Comparison of ENCODE assay signal across 8 mouse cellular contexts in genomic region chr4:45755881-45756280, GRCm38 (mm10). TPM values are rescaled to one million over a fixed set of nuclear protein-coding genes. Genes with fewer than 3 reads are reported as not detected.
DNase-seq lines count a peak whose midpoint lies in the region; ATAC-seq lines count a peak whose summit lies in the region.

No protein-coding gene starts in this region.

- DNase-seq in urinary bladder, postnatal 14 days (ENCODE audit: low spot score): peak; percentile 71
- no peak for DNase-seq in urinary bladder, postnatal 10 days (ENCODE audit: low spot score)
- DNase-seq in layer of hippocampus, postnatal 14 days (ENCODE audit: low spot score in 2 of 2): peak; percentile 70 to 84
- no peak for DNase-seq in thymus, adult 18-20 months
- DNase-seq in ovary, postnatal 10 days (ENCODE audit: low spot score): no peak

- H3K4me2 ChIP-seq in forebrain, embryonic 15.5 days (replicated peaks): peak overlapping the region; percentile 29
- H3K4me2 ChIP-seq in midbrain, embryonic 13.5 days (replicated peaks): no peak overlapping the region
- no peak overlapping the region for H3K4me2 ChIP-seq in kidney, embryonic 16.5 days (replicated peaks; ENCODE audit: low read depth, low read length)

- WGBS in forebrain, embryonic 15.5 days: 55% methylated on average over 17 of the region's 17 CpGs
- WGBS in midbrain, embryonic 13.5 days: 68% methylated on average over 17 of the region's 17 CpGs
- WGBS in kidney, embryonic 16.5 days: 63% methylated on average over 17 of the region's 17 CpGs

- H3K4me1 ChIP-seq in forebrain, embryonic 15.5 days: peaks cover 75% of the 10 kb centered on the region
- H3K4me1 ChIP-seq in midbrain, embryonic 13.5 days (replicated peaks): peaks cover 45% of the 10 kb centered on the region
- H3K4me1 ChIP-seq in kidney, embryonic 16.5 days (ENCODE audit: insufficient read depth, low read length): peaks cover 26% of the 10 kb centered on the region

- no peaks in the 10 kb centered on the region for H3K9me3 ChIP-seq in forebrain, embryonic 15.5 days
- H3K9me3 ChIP-seq in midbrain, embryonic 13.5 days: no peaks in the 10 kb centered on the region
- H3K9me3 ChIP-seq in kidney, embryonic 16.5 days (ENCODE audit: low read length): no peaks in the 10 kb centered on the region

- H3K27ac ChIP-seq in forebrain, embryonic 15.5 days (replicated peaks): peak overlapping the region; percentile 93
- peak overlapping the region; percentile 44; the same call in 1 of the 2 replicates for H3K27ac ChIP-seq in midbrain, embryonic 13.5 days
- H3K27ac ChIP-seq in kidney, embryonic 16.5 days (ENCODE audit: low read length): no peak overlapping the region

- H3K4me3 ChIP-seq in forebrain, embryonic 15.5 days: peak overlapping the region; percentile 16
- no peak overlapping the region for H3K4me3 ChIP-seq in midbrain, embryonic 13.5 days (replicated peaks)
- H3K4me3 ChIP-seq in kidney, embryonic 16.5 days (ENCODE audit: low read length): no peak overlapping the region

- H3K36me3 ChIP-seq in forebrain, embryonic 15.5 days: no peaks in the 10 kb centered on the region
- no peaks in the 10 kb centered on the region for H3K36me3 ChIP-seq in midbrain, embryonic 13.5 days
- H3K36me3 ChIP-seq in kidney, embryonic 16.5 days (ENCODE audit: insufficient read depth, low read length): no peaks in the 10 kb centered on the region

- ATAC-seq in forebrain, embryonic 15.5 days (replicated peaks): peak; percentile 49
- no peak for ATAC-seq in midbrain, embryonic 13.5 days
- ATAC-seq in kidney, embryonic 16.5 days (ENCODE audit: low FRiP score, low TSS enrichment): no peak

- H3K27me3 ChIP-seq in forebrain, embryonic 15.5 days: no peaks in the 10 kb centered on the region
- peaks cover 50% of the 10 kb centered on the region for H3K27me3 ChIP-seq in midbrain, embryonic 13.5 days
- no peaks in the 10 kb centered on the region for H3K27me3 ChIP-seq in kidney, embryonic 16.5 days (ENCODE audit: insufficient read depth, low read length)

- peak overlapping the region; percentile 33; the same call in 1 of the 2 replicates for H3K9ac ChIP-seq in forebrain, embryonic 15.5 days (replicated peaks)
- H3K9ac ChIP-seq in midbrain, embryonic 13.5 days (replicated peaks): no peak overlapping the region; the same call in 1 of the 2 replicates
- no peak overlapping the region for H3K9ac ChIP-seq in kidney, embryonic 16.5 days (replicated peaks; ENCODE audit: low read length)

RNA-seq across cellular contexts. Expression of gene Aldh1b1, which starts 42.9 kb away (rescaled TPM):
- 25.7 and 27.4 TPM in 2 replicates for polyA plus RNA-seq in forebrain, embryonic 15.5 days (2015; fragmentation: Nextera tagmentation; extraction: Ambion mirVana)
- total RNA-seq in layer of hippocampus, postnatal 14 days (2021): 10 to 100 TPM; 11.0 to 16.0 TPM
- polyA plus RNA-seq in midbrain, embryonic 13.5 days (2015; fragmentation: Nextera tagmentation; extraction: Ambion mirVana): 15.8 and 17.6 TPM in 2 replicates
- 10.7 and 11.8 TPM in 2 replicates for polyA plus RNA-seq in kidney, embryonic 16.5 days (2015; fragmentation: Nextera tagmentation; extraction: Ambion mirVana)

Comparison
In these comparisons a context has a peak if more than half of its experiments do, and no peak if none do; other contexts are left out.
1. DNase-seq: peak in urinary bladder, postnatal 14 days (single experiment) and layer of hippocampus, postnatal 14 days (2 of 2); none in urinary bladder, postnatal 10 days (single experiment), thymus, adult 18-20 months (0 of 2) and ovary, postnatal 10 days (single experiment).